Mouse (Mus musculus) heart, postnatal 0 days (tissue): ENCODE results near the gene Adm2.

Source experiments
- CTCF ChIP-seq: IDR thresholded peaks from 2 replicates; pipeline ENCODE4 v1.5.1; 2016; ENCODE audit warnings: antibody characterized with exemption, control low read depth, low read depth
- EP300 ChIP-seq: IDR thresholded peaks from 2 replicates; pipeline ENCODE4 v1.6.1; 2016; ENCODE audit warnings: antibody characterized with exemption, low read depth

DNA sequence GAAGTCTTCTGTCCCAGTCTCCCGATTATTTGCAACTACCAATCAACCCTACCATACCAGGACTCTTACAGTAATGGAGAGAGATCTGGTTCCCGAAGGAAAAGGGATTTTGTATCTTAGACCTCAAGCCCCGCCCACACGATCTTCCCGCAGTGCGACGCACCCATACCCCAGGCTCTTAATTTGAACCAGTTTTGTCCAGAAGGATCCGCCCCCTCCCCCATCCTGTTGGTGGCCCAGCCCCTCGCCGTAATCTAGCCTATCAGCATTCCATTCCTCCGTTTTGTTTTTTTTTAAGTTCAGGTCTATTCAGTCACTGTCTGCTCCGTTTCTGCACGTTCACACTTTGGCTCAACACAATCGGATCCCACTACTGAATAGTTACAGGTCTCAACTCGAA is 33.9 kb downstream of the Adm2 start:
- TF ChIP-seq CTCF: no peak
- no peak for TF ChIP-seq EP300
